Mouse (Mus musculus): ENCODE measurements around the gene Ngp.
A peak's percentile ranks its signal among the peaks of the same experiment; 100 is the strongest.

Ngp gene

GRCm38 (mm10) chr9:110433045-110433444 lies 13.5 kb downstream of the Ngp start:
- DNase-seq (ENCODE audit: low spot score in 2 of 2): no peak

DNA sequence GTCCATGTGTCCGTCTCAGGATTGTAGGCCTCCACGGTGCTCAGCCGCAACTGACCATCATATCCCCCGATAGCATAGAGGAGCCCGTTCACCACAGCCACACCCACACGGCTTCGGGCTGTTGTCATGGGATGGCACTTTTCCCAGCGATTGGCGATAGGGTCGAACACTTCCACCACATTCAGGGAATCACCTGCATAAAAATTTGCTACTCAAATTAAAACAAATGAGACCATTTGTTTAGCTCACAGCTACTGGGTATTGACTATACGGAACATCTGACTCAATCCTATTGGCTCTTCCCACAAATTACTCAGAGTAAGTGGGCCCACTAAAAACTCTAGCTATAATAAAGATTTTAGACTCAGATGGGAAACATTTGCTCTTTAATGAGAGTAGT lies 16.5 kb downstream of the Ngp start:
- DNase-seq (ENCODE audit: low spot score in 2 of 2): no peak

- DNase-seq (ENCODE audit: low spot score in 2 of 2): no peak
Measured at GRCm38 (mm10) chr9:110440049-110440448, 20.5 kb downstream of the Ngp start.

GRCm38 (mm10) chr9:110440559-110440958 lies 21.0 kb downstream of the Ngp start:
- no peak for DNase-seq (ENCODE audit: low spot score in 2 of 2)

GRCm38 (mm10) chr9:110448356-110448755 lies 28.8 kb downstream of the Ngp start:
- no peak for DNase-seq (ENCODE audit: low spot score in 2 of 2)

GRCm38 (mm10) chr9:110448857-110449617 lies 29.5 kb downstream of the Ngp start:
- DNase-seq (ENCODE audit: low spot score in 2 of 2): peak; percentile 46 to 70

DNA sequence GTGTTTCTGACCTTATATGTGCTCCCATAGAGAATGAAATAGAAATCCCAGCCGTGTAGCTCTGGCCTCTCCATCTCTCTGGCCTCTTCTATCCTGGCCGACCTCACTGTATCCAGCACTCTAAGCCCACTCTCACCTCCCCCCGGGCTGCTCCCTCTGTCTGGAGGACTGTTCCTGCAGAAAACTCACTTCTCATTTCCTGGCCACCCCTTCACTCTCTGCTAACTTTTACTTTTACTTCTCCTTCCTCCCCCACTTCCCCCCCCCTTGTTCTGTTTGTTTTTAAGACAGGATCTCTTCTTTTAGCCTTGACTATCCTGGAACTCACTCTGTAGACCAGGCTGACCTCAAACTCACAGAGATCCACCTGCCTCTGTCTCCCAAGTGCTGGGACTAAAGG lies 33.0 kb downstream of the Ngp start:
- no peak for DNase-seq (ENCODE audit: low spot score in 2 of 2)

- no peak for DNase-seq (ENCODE audit: low spot score in 2 of 2)
Measured at GRCm38 (mm10) chr9:110457926-110458325, 38.4 kb downstream of the Ngp start.

DNA sequence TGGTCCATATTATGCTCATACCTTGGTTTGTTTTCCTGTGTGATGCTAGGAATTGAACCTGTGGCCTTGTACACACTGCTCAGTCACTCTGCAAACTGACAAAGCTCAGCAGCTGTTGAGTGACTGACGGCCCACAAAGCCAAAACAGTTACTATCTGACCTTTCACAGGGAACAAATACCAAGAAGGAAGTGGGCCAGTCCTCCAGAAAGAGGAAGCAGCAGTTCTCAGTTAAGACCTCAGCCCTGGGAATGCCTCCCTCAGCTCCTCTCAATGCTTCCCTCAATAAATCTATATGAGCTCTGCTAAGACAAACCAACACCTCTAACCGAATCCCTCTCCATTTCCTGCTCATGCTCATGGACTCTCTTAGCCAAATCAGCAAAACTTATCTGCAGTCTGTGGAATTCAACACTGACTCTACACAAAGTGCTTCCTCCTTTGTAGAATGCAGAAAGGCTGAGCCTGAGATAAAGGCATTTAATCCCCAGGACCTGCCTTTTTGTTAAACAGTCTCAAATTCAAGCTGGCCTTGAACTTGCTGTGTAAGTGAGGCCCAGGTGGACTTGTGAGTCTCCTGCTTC lies 39.7 kb downstream of the Ngp start:
- peak; percentile 16 to 60 for DNase-seq (ENCODE audit: low spot score in 2 of 2)

- no peak for DNase-seq (ENCODE audit: low spot score in 2 of 2)
Measured at GRCm38 (mm10) chr9:110460884-110461815, 41.6 kb downstream of the Ngp start.

DNA sequence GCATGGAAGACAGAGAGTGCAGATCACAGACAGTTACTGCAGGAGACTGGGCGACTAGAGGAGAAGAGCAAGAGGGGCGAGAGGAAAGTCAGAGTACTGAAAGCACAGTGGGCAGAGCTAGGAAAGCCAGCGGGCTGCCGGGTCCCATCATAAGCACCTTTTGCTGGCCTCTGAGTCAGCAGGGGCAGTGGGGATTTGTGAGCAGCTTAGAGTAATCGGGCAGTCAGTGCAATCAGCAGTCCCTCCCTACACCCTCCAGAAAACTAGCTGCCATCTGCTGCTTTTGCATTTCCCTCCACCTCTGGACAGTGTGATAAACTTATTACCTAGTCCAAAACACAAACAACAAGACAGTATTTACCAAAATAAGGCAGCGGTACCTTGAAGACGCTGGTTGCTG lies 42.8 kb downstream of the Ngp start:
- DNase-seq (ENCODE audit: low spot score in 2 of 2): no peak

DNA sequence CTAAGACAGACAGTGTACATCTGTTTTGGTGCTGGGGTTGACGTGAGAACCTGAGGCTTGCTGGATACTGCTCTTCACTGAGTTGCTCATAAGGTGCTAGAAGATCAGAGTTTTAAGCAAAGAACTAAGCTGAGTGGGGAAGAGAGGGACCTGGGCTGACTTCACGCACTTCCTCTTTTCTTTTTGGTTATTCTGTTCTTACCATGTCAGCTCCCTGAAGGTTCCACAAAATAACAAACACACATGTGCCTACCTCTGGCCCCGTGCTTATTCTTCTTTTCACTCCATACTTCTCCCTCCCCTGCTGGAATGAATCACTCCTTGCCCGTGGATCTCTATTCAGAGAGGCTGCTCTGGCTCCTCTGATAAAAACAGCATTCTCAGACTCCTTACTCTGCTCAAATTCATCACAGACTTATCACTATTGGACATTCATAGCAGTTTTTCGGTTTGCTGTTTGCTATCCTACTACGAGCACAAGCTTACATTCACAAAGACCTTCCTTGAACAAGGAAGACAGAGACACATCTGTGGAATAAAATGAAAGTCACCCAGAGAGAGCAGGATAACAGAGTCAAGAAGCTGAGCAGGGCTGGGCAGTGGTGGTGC lies 44.5 kb downstream of the Ngp start:
- DNase-seq (ENCODE audit: low spot score in 2 of 2): no peak

- DNase-seq (ENCODE audit: low spot score in 2 of 2): no peak
Measured at GRCm38 (mm10) chr9:110465336-110465735, 45.8 kb downstream of the Ngp start.

GRCm38 (mm10) chr9:110466179-110466578 lies 46.6 kb downstream of the Ngp start:
- DNase-seq (ENCODE audit: low spot score in 2 of 2): no peak

All from heart, adult 9 months (tissue).